Mouse (Mus musculus) CD4-positive helper T cell, adult 2 months (primary cell): ENCODE data around the gene Smco3.

ENCODE experiments used
- DNase-seq: peaks from one replicate; pipeline ENCODE4 v3.0.0-alpha.2; 2012; ENCODE audit warnings: low read depth, missing footprints, low spot score

The Smco3 gene

GRCm38 (mm10) chr6:136847267-136847666 is 12.0 kb upstream of the Smco3 start:
- DNase-seq = no peak

- DNase-seq = no peak
These were observed 10.6 kb upstream of the Smco3 start for GRCm38 (mm10) chr6:136845706-136846480.

GRCm38 (mm10) chr6:136844903-136845302 is 9.7 kb upstream of the Smco3 start:
- DNase-seq = no peak

- no peak for DNase-seq
These were observed 2.1 kb upstream of the Smco3 start for GRCm38 (mm10) chr6:136837323-136837722.

GRCm38 (mm10) chr6:136831712-136832111 is 3.5 kb downstream of the Smco3 start:
- peak; percentile 62 for DNase-seq

GRCm38 (mm10) chr6:136828681-136829080 is 6.6 kb downstream of the Smco3 start:
- no peak for DNase-seq

- peak; percentile 99 for DNase-seq
These were observed 7.2 kb downstream of the Smco3 start, which contains the start of gene Wbp11 for GRCm38 (mm10) chr6:136827881-136828561. Gene Wbp11, minus strand, starts transcription at chr6:136828233.

GRCm38 (mm10) chr6:136827516-136827880 is 7.8 kb downstream of the Smco3 start, which contains the start of gene BC049715:
Gene BC049715, plus strand, starts transcription at chr6:136827626.
- DNase-seq = no peak

GRCm38 (mm10) chr6:136827116-136827515 is 8.1 kb downstream of the Smco3 start:
- DNase-seq = no peak

- DNase-seq = no peak
These were observed 10.3 kb downstream of the Smco3 start for GRCm38 (mm10) chr6:136824987-136825386.

- DNase-seq = no peak
These were observed 14.2 kb downstream of the Smco3 start for GRCm38 (mm10) chr6:136821086-136821485.

GRCm38 (mm10) chr6:136820381-136820780 is 14.9 kb downstream of the Smco3 start:
- DNase-seq = no peak

- DNase-seq = no peak
These were observed 17.7 kb downstream of the Smco3 start for GRCm38 (mm10) chr6:136817549-136817948.

- DNase-seq = no peak
These were observed 18.4 kb downstream of the Smco3 start for GRCm38 (mm10) chr6:136816826-136817225.

GRCm38 (mm10) chr6:136815381-136815780 is 19.9 kb downstream of the Smco3 start:
- no peak for DNase-seq

GRCm38 (mm10) chr6:136813117-136813516 is 22.1 kb downstream of the Smco3 start:
- no peak for DNase-seq

- no peak for DNase-seq
These were observed 24.1 kb downstream of the Smco3 start for GRCm38 (mm10) chr6:136811196-136811595.

GRCm38 (mm10) chr6:136809673-136810072 is 25.6 kb downstream of the Smco3 start:
- peak; percentile 22 for DNase-seq

- peak; percentile 79 for DNase-seq
These were observed 26.2 kb downstream of the Smco3 start for GRCm38 (mm10) chr6:136809077-136809476.

GRCm38 (mm10) chr6:136808631-136809046 is 26.6 kb downstream of the Smco3 start:
- DNase-seq = peak; percentile 62

- peak; percentile 98 for DNase-seq
These were observed 27.2 kb downstream of the Smco3 start, which contains the start of gene H2afj for GRCm38 (mm10) chr6:136808014-136808417. Gene H2afj, plus strand, starts transcription at chr6:136808244.

- no peak for DNase-seq
These were observed 27.7 kb downstream of the Smco3 start for GRCm38 (mm10) chr6:136807395-136808013.
